Mouse (Mus musculus) adrenal gland (tissue): ENCODE data around the gene Cmtm6.

Source experiments
- intact Hi-C: fragments of 180-260 bp; cut with DNase I; formaldehyde crosslinking; loops from one replicate; pipeline ENCODE4 v1.15.1; 2025

Cmtm6 gene

GRCm38 (mm10) chr9:114794491-114794890 lies 63.6 kb downstream of the Cmtm6 start:
- intact Hi-C loops = no loop called here

- intact Hi-C loops = loop anchor here (2.0 to 5.0 kb wide), 4 partner anchors 44 to 161 kb away; no protein-coding TSS in a partner anchor
These were observed 65.6 kb downstream of the Cmtm6 start for GRCm38 (mm10) chr9:114796473-114797050.

- intact Hi-C loops = loop anchor here (2.0 to 5.0 kb wide), 5 partner anchors 17 to 160 kb away; no protein-coding TSS in a partner anchor
These were observed 66.6 kb downstream of the Cmtm6 start for GRCm38 (mm10) chr9:114797329-114798004.

GRCm38 (mm10) chr9:114798845-114799244 lies 67.9 kb downstream of the Cmtm6 start:
- intact Hi-C loops = loop anchor here (2.0 to 5.0 kb wide), 4 partner anchors 16 to 158 kb away; no protein-coding TSS in a partner anchor
